Mouse (Mus musculus) small intestine, adult 2 months (tissue): ENCODE results near the gene Pemt.

Experiments
- CTCF ChIP-seq: fragments of 200-500 bp; IDR thresholded peaks from 2 replicates; pipeline ENCODE4 v1.5.1; 2012; ENCODE audit warnings: low read depth, mild to moderate bottlenecking, control low read depth, inconsistent platforms, low read length, moderate library complexity, mixed read lengths; ENCODE audit not compliant: insufficient replicate concordance, insufficient read length; ENCODE audit errors: extremely low read depth
- POLR2A ChIP-seq: fragments of 200-500 bp; IDR thresholded peaks from 2 replicates; pipeline ENCODE4 v1.6.1; 2012; ENCODE audit warnings: low read depth, mild to moderate bottlenecking, control low read depth, inconsistent platforms, low read length, moderate library complexity

DNA sequence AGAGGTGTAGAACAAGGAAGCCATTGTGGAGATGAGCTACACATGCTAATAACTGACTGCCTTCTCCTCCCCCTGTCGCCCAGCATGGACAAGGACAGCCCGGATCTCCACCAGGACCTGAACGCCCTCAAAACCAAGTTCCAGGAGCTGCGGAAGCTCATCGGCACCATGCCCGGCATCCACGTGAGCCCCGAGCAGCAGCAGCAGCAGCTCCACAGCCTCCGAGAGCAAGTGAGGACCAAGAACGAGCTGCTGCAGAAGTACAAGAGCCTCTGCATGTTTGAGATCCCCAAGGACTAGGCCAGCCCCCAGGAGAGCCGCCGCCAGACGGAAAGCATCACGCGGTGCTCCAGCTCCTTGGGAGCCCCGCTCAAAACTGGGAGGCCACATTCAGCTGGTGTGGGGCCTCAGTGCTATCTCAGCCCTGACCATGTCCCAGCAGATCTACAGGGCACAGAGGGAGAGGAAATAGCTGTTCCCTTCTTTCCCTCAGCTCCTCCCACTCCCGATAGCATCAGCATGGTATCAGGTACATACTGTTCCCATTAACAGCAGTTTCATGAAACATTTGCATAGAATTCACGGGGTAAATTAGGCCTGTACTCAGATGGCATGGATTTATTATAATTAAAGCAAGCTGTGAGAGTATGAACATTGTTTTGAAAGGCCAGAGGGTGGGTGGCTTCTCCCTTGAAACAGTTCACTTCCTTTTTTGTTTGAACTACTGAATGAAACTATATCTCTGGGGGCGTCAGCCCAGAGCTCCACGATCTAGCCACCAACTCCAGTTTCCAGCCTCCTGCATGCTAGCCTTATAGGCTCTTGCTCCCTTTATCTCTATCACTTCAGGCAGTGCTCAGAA, 85.6 kb downstream of the Pemt start:
- TF ChIP-seq CTCF = no peak
- TF ChIP-seq POLR2A = no peak
